ENCODE assay signal across 9 mouse cellular contexts in the genomic region with DNA sequence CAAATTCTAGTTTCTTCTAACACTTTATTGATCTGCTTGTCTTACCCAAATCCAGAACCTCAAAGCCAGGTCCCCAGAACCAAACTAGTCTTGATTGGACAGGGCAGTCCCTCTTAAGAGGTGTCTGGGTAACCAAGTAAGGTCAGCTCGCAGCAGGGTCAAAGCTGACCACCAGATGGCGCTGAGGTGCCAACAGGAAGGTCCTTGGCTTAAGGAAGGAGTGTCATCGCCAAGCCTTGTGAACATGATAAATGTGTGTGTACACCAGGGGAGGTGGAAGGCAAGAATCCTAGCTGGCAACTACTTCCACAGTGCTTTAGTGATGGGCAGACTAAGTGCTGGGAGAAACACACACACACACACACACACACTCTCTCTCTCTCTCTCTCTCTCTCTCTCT. TPM values are rescaled to one million over a fixed set of nuclear protein-coding genes. Genes with fewer than 3 reads are reported as not detected.
DNase-seq lines count a peak whose midpoint lies in the region; ATAC-seq and TF ChIP-seq lines count a peak whose summit lies in the region.
"Had no signal": no experiment of that assay in that cellular context is flagged by ENCODE, and none has a peak within 500 bp of the region (broad histone marks: within the 10 kb centered on the region; RNA-seq: fewer than 3 reads in every experiment).

No protein-coding gene starts in this region.

- H3K4me3 ChIP-seq in heart, embryonic 11.5 days (ENCODE audit: low read depth, low read length), result no peak overlapping the region
- H3K4me3 ChIP-seq in kidney, embryonic 16.5 days (ENCODE audit: low read length), result no peak overlapping the region
- H3K4me3 ChIP-seq in liver, adult 2 months (ENCODE audit: insufficient read depth, low read depth, low read length), result no peak overlapping the region
- H3K4me3 ChIP-seq in stomach, embryonic 16.5 days (replicated peaks; ENCODE audit: low read length), result no peak overlapping the region

- H3K9me3 ChIP-seq in heart, embryonic 11.5 days (replicated peaks; ENCODE audit: control insufficient read depth, low read length), result no peaks in the 10 kb centered on the region
- no peaks in the 10 kb centered on the region for H3K9me3 ChIP-seq in kidney, embryonic 16.5 days (ENCODE audit: low read length)
- no peaks in the 10 kb centered on the region for H3K9me3 ChIP-seq in stomach, embryonic 16.5 days (replicated peaks; ENCODE audit: control insufficient read depth, low read length)

- H3K9ac ChIP-seq in heart, embryonic 11.5 days (ENCODE audit: low read depth, low read length), result no peak overlapping the region
- no peak overlapping the region for H3K9ac ChIP-seq in kidney, embryonic 16.5 days (replicated peaks; ENCODE audit: low read length)
- no peak overlapping the region for H3K9ac ChIP-seq in liver, adult 2 months (ENCODE audit: low read depth, low read length)
- no peak overlapping the region for H3K9ac ChIP-seq in stomach, embryonic 16.5 days (ENCODE audit: low read length)

- peaks cover 17% of the 10 kb centered on the region for H3K36me3 ChIP-seq in heart, embryonic 11.5 days (ENCODE audit: control insufficient read depth, insufficient read depth, low read length)
- H3K36me3 ChIP-seq in kidney, embryonic 16.5 days (ENCODE audit: insufficient read depth, low read length), result peaks cover 37% of the 10 kb centered on the region
- no peaks in the 10 kb centered on the region for H3K36me3 ChIP-seq in liver, adult 2 months (ENCODE audit: control insufficient read depth, insufficient read depth, low read length)
- peaks cover 10% of the 10 kb centered on the region for H3K36me3 ChIP-seq in stomach, embryonic 16.5 days (ENCODE audit: control insufficient read depth, insufficient read depth, low read length)

- ATAC-seq in heart, embryonic 11.5 days (replicated peaks; ENCODE audit: insufficient number of reproducible peaks, low FRiP score, low TSS enrichment), result no peak
- peak; percentile 14; the same call in 1 of the 2 replicates for ATAC-seq in kidney, embryonic 16.5 days (ENCODE audit: low FRiP score, low TSS enrichment)
- ATAC-seq in stomach, embryonic 16.5 days (ENCODE audit: insufficient read depth, low FRiP score), result peak; percentile 31; the same call in 1 of the 2 replicates

- H3K4me2 ChIP-seq in heart, embryonic 11.5 days, result peak overlapping the region; percentile 98; the same call in 1 of the 2 replicates
- H3K4me2 ChIP-seq in kidney, embryonic 16.5 days (replicated peaks; ENCODE audit: low read depth, low read length), result 0 out of 2 replicates have a peak overlapping the region, but pooled peaks have one; percentile 93
- H3K4me2 ChIP-seq in stomach, embryonic 16.5 days (ENCODE audit: low read depth, low read length), result peak overlapping the region; percentile 77

- TF ChIP-seq POLR2A in liver, adult 2 months (IDR thresholded peaks at IDR 0.05; ENCODE audit: extremely low read depth, insufficient read depth, low read length), result no peak

- peak; percentile 99 for TF ChIP-seq CTCF in liver, adult 2 months (IDR thresholded peaks at IDR 0.05; ENCODE audit: low read depth, low read length)

- no peak overlapping the region for H3K27ac ChIP-seq in heart, embryonic 11.5 days (ENCODE audit: low read depth, low read length)
- no peak overlapping the region for H3K27ac ChIP-seq in kidney, embryonic 16.5 days (ENCODE audit: low read length)
- H3K27ac ChIP-seq in liver, adult 2 months (replicated peaks; ENCODE audit: insufficient read depth, low read depth, low read length), result no peak overlapping the region
- no peak overlapping the region for H3K27ac ChIP-seq in stomach, embryonic 16.5 days (ENCODE audit: low read length)

- H3K4me1 ChIP-seq in heart, embryonic 11.5 days (ENCODE audit: control insufficient read depth, insufficient read depth, low read length), result peaks cover 10% of the 10 kb centered on the region
- H3K4me1 ChIP-seq in kidney, embryonic 16.5 days (ENCODE audit: insufficient read depth, low read length), result peaks cover 13% of the 10 kb centered on the region
- peaks cover 22% of the 10 kb centered on the region for H3K4me1 ChIP-seq in liver, adult 2 months (ENCODE audit: control insufficient read depth, insufficient read depth, low read length)
- H3K4me1 ChIP-seq in stomach, embryonic 16.5 days (ENCODE audit: control insufficient read depth, insufficient read depth, low read length), result peaks cover 20% of the 10 kb centered on the region

- 4% methylated on average over 3 of the region's 3 CpGs for WGBS in heart, embryonic 11.5 days (ENCODE audit: insufficient replicate concordance)
- WGBS in kidney, embryonic 16.5 days, result 4% methylated on average over 3 of the region's 3 CpGs
- WGBS in liver, adult 2 months, result 2% methylated on average over 3 of the region's 3 CpGs
- 3% methylated on average over 3 of the region's 3 CpGs for WGBS in stomach, embryonic 16.5 days

- peaks cover 47% of the 10 kb centered on the region for H3K79me2 ChIP-seq in liver, adult 2 months (ENCODE audit: control insufficient read depth, insufficient read depth, low read length)

- DNase-seq in B cell, adult 2 months, result peak; percentile 93 to 94
- DNase-seq in adrenal gland, adult 8-10 months, result peak; percentile 90
- peak; percentile 84 for DNase-seq in embryo, embryonic 11.5 days (ENCODE audit: low read depth, low spot score)
- peak; percentile 80 for DNase-seq in liver, adult 2 months (ENCODE audit: extremely low read depth, low read depth, low spot score)
- peak; percentile 90 for DNase-seq in neural tube, embryonic 10.5 days (ENCODE audit: extremely low spot score, low spot score)

- no peaks in the 10 kb centered on the region for H3K27me3 ChIP-seq in heart, embryonic 11.5 days (ENCODE audit: control insufficient read depth, insufficient read depth, low read length)
- no peaks in the 10 kb centered on the region for H3K27me3 ChIP-seq in kidney, embryonic 16.5 days (ENCODE audit: insufficient read depth, low read length)
- no peaks in the 10 kb centered on the region for H3K27me3 ChIP-seq in liver, adult 2 months (ENCODE audit: control insufficient read depth, insufficient read depth, low read length)
- no peaks in the 10 kb centered on the region for H3K27me3 ChIP-seq in stomach, embryonic 16.5 days (ENCODE audit: control insufficient read depth, insufficient read depth, low read length)

RNA-seq across cellular contexts. Expression of a gene that starts 2.7 kb away (rescaled TPM):
- total RNA-seq in adrenal gland, adult 8-10 months (2022), result 10 to 100 TPM; 41.3 to 76.8 (median 50.9) TPM
- 15.5 and 16.2 TPM in 2 replicates for polyA plus RNA-seq in heart, embryonic 11.5 days (2014; fragmentation: Nextera tagmentation; extraction: Ambion mirVana)
- 23.0 and 26.3 TPM in 2 replicates for polyA plus RNA-seq in kidney, embryonic 16.5 days (2015; fragmentation: Nextera tagmentation; extraction: Ambion mirVana)
- 1.7 and 4.4 TPM in 2 replicates for total RNA-seq in liver, adult 2 months (2014; rRNA removed)
- 4.9 and 6.3 TPM in 2 replicates for polyA plus RNA-seq in liver, adult 2 months (2012; rRNA removed)
- polyA plus RNA-seq in stomach, embryonic 16.5 days (2015; fragmentation: Nextera tagmentation; extraction: Ambion mirVana), result 21.7 and 23.0 TPM in 2 replicates

RNA-seq across cellular contexts. Expression of a gene that starts 23.4 kb away (rescaled TPM):
- total RNA-seq in adrenal gland, adult 8-10 months (2022), result not detected
- polyA plus RNA-seq in heart, embryonic 11.5 days (2014; fragmentation: Nextera tagmentation; extraction: Ambion mirVana), result not detected in 2 replicates
- not detected in 2 replicates for polyA plus RNA-seq in kidney, embryonic 16.5 days (2015; fragmentation: Nextera tagmentation; extraction: Ambion mirVana)
- total RNA-seq in liver, adult 2 months (2014; rRNA removed), result not detected in 2 replicates
- polyA plus RNA-seq in liver, adult 2 months (2012; rRNA removed), result not detected in 2 replicates
- 0.07 TPM in 1 of 2 replicates, not detected in the other for polyA plus RNA-seq in stomach, embryonic 16.5 days (2015; fragmentation: Nextera tagmentation; extraction: Ambion mirVana)
- polyA plus RNA-seq: gonadal fat pad, adult 2 months had no signal
